ENCODE assay signal across 23 mouse cellular contexts in the genomic region with DNA sequence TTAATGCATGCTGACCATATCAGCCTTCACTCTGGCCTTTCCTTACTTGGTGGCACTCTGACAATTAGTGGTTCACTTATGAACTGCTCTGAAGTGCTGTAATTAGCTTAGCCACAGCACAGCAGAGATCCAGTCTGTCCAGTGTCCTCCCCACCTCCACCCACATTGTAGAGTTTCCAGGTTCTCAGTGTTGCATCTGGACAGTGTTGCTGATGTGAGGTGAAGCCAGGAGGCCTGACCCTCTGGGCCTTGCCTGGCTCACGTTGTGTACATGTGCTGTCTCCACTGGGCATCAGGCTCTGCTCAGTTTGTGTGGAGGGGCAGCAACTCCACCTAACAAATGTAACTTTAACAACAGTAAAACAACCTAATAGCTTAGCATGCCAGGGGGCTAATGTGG.
A peak's percentile ranks its signal among the peaks of the same experiment; 100 is the strongest.
DNase-seq lines count a peak whose midpoint lies in the region; ATAC-seq and TF ChIP-seq lines count a peak whose summit lies in the region.
"Had no signal": no experiment of that assay in that cellular context is flagged by ENCODE, and none has a peak within 500 bp of the region (broad histone marks: within the 10 kb centered on the region; RNA-seq: fewer than 3 reads in every experiment).

No protein-coding gene starts in this region.

- 0 out of 2 replicates have a peak, but pooled peaks cover 3% of the 10 kb centered on the region for H3K27me3 ChIP-seq in hindbrain, embryonic 12.5 days
- 0 out of 2 replicates have a peak, but pooled peaks cover 3% of the 10 kb centered on the region for H3K27me3 ChIP-seq in hindbrain, postnatal 0 days (ENCODE audit: insufficient read depth, low read length)
- peaks cover 7% of the 10 kb centered on the region; the same call in 1 of the 2 replicates for H3K27me3 ChIP-seq in neural tube, embryonic 13.5 days
- H3K27me3 ChIP-seq in kidney, adult 2 months (replicated peaks; ENCODE audit: control insufficient read depth, insufficient read depth, low read length) = no peaks in the 10 kb centered on the region
- H3K27me3 ChIP-seq: embryonic facial prominence, embryonic 12.5 days; midbrain, embryonic 15.5 days had no signal

- peak; percentile 34; the same call in 1 of the 2 replicates for ATAC-seq in hindbrain, embryonic 12.5 days (ENCODE audit: low FRiP score)
- no peak for ATAC-seq in hindbrain, postnatal 0 days
- ATAC-seq in neural tube, embryonic 13.5 days (ENCODE audit: low read depth) = peak; percentile 15; the same call in 1 of the 2 replicates
- ATAC-seq: activated CD4-positive, CD25-positive, alpha-beta regulatory T cell, adult 4 months; CD4-positive, CD25-positive, alpha-beta regulatory T cell, adult 4 months had no signal

- H3K4me1 ChIP-seq in hindbrain, embryonic 12.5 days = peaks cover 14% of the 10 kb centered on the region
- peaks cover 4% of the 10 kb centered on the region; the same call in 1 of the 2 replicates for H3K4me1 ChIP-seq in hindbrain, postnatal 0 days (ENCODE audit: insufficient read depth, low read length)
- H3K4me1 ChIP-seq in neural tube, embryonic 13.5 days (replicated peaks) = peaks cover 21% of the 10 kb centered on the region
- no peaks in the 10 kb centered on the region for H3K4me1 ChIP-seq in kidney, adult 2 months (ENCODE audit: control insufficient read depth, insufficient read depth, low read length)

- no peak for TF ChIP-seq CTCF in hindbrain, postnatal 0 days (IDR thresholded peaks at IDR 0.05; ENCODE audit: low read depth)
- no peak for TF ChIP-seq CTCF in kidney, adult 2 months (conservative IDR thresholded peaks at IDR 0.05; ENCODE audit: insufficient read depth, insufficient read length, low read depth, low read length)

- 25% methylated on average over 1 of the region's 1 CpGs for WGBS in hindbrain, embryonic 12.5 days
- WGBS in hindbrain, postnatal 0 days = 16% methylated on average over 1 of the region's 1 CpGs
- 8% methylated on average over 1 of the region's 1 CpGs for WGBS in neural tube, embryonic 13.5 days
- WGBS in kidney, adult 2 months = 53% methylated on average over 1 of the region's 1 CpGs

- H3K9ac ChIP-seq in hindbrain, embryonic 12.5 days = no peak overlapping the region
- no peak overlapping the region for H3K9ac ChIP-seq in hindbrain, postnatal 0 days (replicated peaks; ENCODE audit: low read length)
- no peak overlapping the region for H3K9ac ChIP-seq in neural tube, embryonic 13.5 days
- H3K9ac ChIP-seq: embryonic facial prominence, embryonic 12.5 days; midbrain, embryonic 15.5 days had no signal

- H3K4me3 ChIP-seq in hindbrain, embryonic 12.5 days = no peak overlapping the region
- no peak overlapping the region for H3K4me3 ChIP-seq in hindbrain, postnatal 0 days (ENCODE audit: low read length)
- no peak overlapping the region for H3K4me3 ChIP-seq in neural tube, embryonic 13.5 days
- no peak overlapping the region for H3K4me3 ChIP-seq in kidney, adult 2 months (ENCODE audit: insufficient read depth, low read depth, low read length)
- H3K4me3 ChIP-seq: embryonic facial prominence, embryonic 12.5 days; erythroblast, embryonic 14.5 days; heart, embryonic 10.5 days; midbrain, embryonic 15.5 days had no signal

- peak; percentile 24 for DNase-seq in embryo, embryonic 10.5 days (ENCODE audit: low spot score)
- DNase-seq in embryo, embryonic 10 days (ENCODE audit: low spot score) = no peak
- DNase-seq in hindbrain, postnatal 0 days (ENCODE audit: low spot score) = no peak
- DNase-seq in forelimb bud, embryonic 11.5 days (ENCODE audit: low read depth, low spot score) = peak; percentile 45
- no peak for DNase-seq in cerebellum, adult 9-10 months
- no peak for DNase-seq in kidney, adult 2 months
- DNase-seq: adrenal gland, postnatal 14 days; gastrocnemius, postnatal 25 days; kidney, adult 18-20 months; kidney, postnatal 14 days; lung, adult 18-20 months; lung, postnatal 14 days; thymus, adult 2 months had no signal

- TF ChIP-seq POLR2A in kidney, adult 2 months (IDR thresholded peaks at IDR 0.05; ENCODE audit: low read depth, low read length) = no peak

- H3K4me2 ChIP-seq in hindbrain, embryonic 12.5 days (replicated peaks) = no peak overlapping the region
- H3K4me2 ChIP-seq in hindbrain, postnatal 0 days (ENCODE audit: low read depth, low read length) = no peak overlapping the region
- H3K4me2 ChIP-seq in neural tube, embryonic 13.5 days = no peak overlapping the region
- H3K4me2 ChIP-seq: embryonic facial prominence, embryonic 12.5 days; liver, embryonic 11.5 days; midbrain, embryonic 15.5 days had no signal

- no peaks in the 10 kb centered on the region for H3K36me3 ChIP-seq in hindbrain, embryonic 12.5 days
- no peaks in the 10 kb centered on the region for H3K36me3 ChIP-seq in hindbrain, postnatal 0 days (ENCODE audit: insufficient read depth, low read length)
- no peaks in the 10 kb centered on the region for H3K36me3 ChIP-seq in neural tube, embryonic 13.5 days
- no peaks in the 10 kb centered on the region for H3K36me3 ChIP-seq in kidney, adult 2 months (ENCODE audit: control insufficient read depth, insufficient read depth, low read length)
- H3K36me3 ChIP-seq: embryonic facial prominence, embryonic 12.5 days; G1E; heart, embryonic 10.5 days; midbrain, embryonic 15.5 days had no signal

- no peaks in the 10 kb centered on the region for H3K9me3 ChIP-seq in hindbrain, embryonic 12.5 days (replicated peaks)
- H3K9me3 ChIP-seq in hindbrain, postnatal 0 days (ENCODE audit: low read length) = no peaks in the 10 kb centered on the region
- no peaks in the 10 kb centered on the region for H3K9me3 ChIP-seq in neural tube, embryonic 13.5 days
- H3K9me3 ChIP-seq: embryonic facial prominence, embryonic 12.5 days; heart, embryonic 10.5 days; midbrain, embryonic 15.5 days had no signal

- no peak overlapping the region for H3K27ac ChIP-seq in hindbrain, embryonic 12.5 days
- H3K27ac ChIP-seq in hindbrain, postnatal 0 days = no peak overlapping the region
- no peak overlapping the region for H3K27ac ChIP-seq in neural tube, embryonic 13.5 days (replicated peaks)
- H3K27ac ChIP-seq in kidney, adult 2 months (ENCODE audit: insufficient read depth, low read depth, low read length) = no peak overlapping the region
- H3K27ac ChIP-seq: embryonic facial prominence, embryonic 12.5 days; heart, embryonic 10.5 days; midbrain, embryonic 15.5 days had no signal

Comparison
In these comparisons a context has a peak if more than half of its experiments do, and no peak if none do; other contexts are left out.
1. DNase-seq: peak in embryo, embryonic 10.5 days (single experiment) and forelimb bud, embryonic 11.5 days (single experiment); none in embryo, embryonic 10 days (single experiment), hindbrain, postnatal 0 days (single experiment), cerebellum, adult 9-10 months (single experiment) and kidney, adult 2 months (single experiment).